Mouse (Mus musculus) CD4-positive, CD25-positive, alpha-beta regulatory T cell (primary cell): ENCODE data around the gene Mrps34. TPM values are rescaled to one million over a fixed set of nuclear protein-coding genes. Genes with fewer than 3 reads are reported as not detected.

Source experiments
- polyA plus RNA-seq: library from polyadenylated mRNA; unstranded; fragments of 100-300 nt; shearing (Covaris generic); gene quantifications from one replicate; pipeline ENCODE4 v1.2.1, GENCODE M21; 2017

The Mrps34 gene
- 95.9 TPM for polyA plus RNA-seq

GRCm38 (mm10) chr17:24894995-24895547 lies at the start of gene Mrps34, which contains the start of gene Eme2:
Gene Mrps34, plus strand, starts transcription at chr17:24895116.
Gene Eme2, minus strand, starts transcription at chr17:24895087.

GRCm38 (mm10) chr17:24850065-24850772 lies 44.7 kb upstream of the Mrps34 start, which contains the start of gene Fahd1:
Gene Fahd1, minus strand, starts transcription at chr17:24850364.

GRCm38 (mm10) chr17:24865776-24866175 lies 29.1 kb upstream of the Mrps34 start, which contains the start of gene Igfals:
Gene Igfals, plus strand, starts transcription at chr17:24865997.

GRCm38 (mm10) chr17:24886134-24886931 lies 8.6 kb upstream of the Mrps34 start, which contains the start of the genes Nubp2 and Spsb3:
Gene Nubp2, minus strand, starts transcription at chr17:24886349.
Gene Spsb3, plus strand, starts transcription at chr17:24886643.

GRCm38 (mm10) chr17:24896241-24896992 lies 1.5 kb downstream of the Mrps34 start, which contains the start of gene Nme3:
Gene Nme3, plus strand, starts transcription at chr17:24896500.

GRCm38 (mm10) chr17:24936259-24937237 lies 41.6 kb downstream of the Mrps34 start, which contains the start of gene Mapk8ip3:
Gene Mapk8ip3, minus strand, starts transcription at chr17:24936977.

Other genes with a start within 250 kb of the Mrps34 start
- gene Slc9a3r2, start 244.8 kb upstream of the Mrps34 start, polyA plus RNA-seq = 0.26 TPM
- gene Npw, start 236.7 kb upstream of the Mrps34 start, polyA plus RNA-seq = not detected
- gene Zfp598, start 225.4 kb upstream of the Mrps34 start, polyA plus RNA-seq = 22.6 TPM
- 0.44 TPM for gene Syngr3, start 205.2 kb upstream of the Mrps34 start, polyA plus RNA-seq
- gene Gfer, start 199.0 kb upstream of the Mrps34 start, polyA plus RNA-seq = 42.2 TPM
- gene Noxo1, start 198.9 kb upstream of the Mrps34 start, polyA plus RNA-seq = 3.2 TPM
- 64.1 TPM for gene Tbl3, start 187.5 kb upstream of the Mrps34 start, polyA plus RNA-seq
- not detected for gene Rnf151, start 177.1 kb upstream of the Mrps34 start, polyA plus RNA-seq
- gene Rps2, start 177.0 kb upstream of the Mrps34 start, polyA plus RNA-seq = 779 TPM
- gene Ndufb10, start 170.6 kb upstream of the Mrps34 start, polyA plus RNA-seq = 194 TPM
- not detected for gene Rpl3l, start 167.3 kb upstream of the Mrps34 start, polyA plus RNA-seq
- gene Msrb1, start 158.5 kb upstream of the Mrps34 start, polyA plus RNA-seq = 16.4 TPM
- not detected for gene Hs3st6, start 142.1 kb upstream of the Mrps34 start, polyA plus RNA-seq
- not detected for gene Meiob, start 90.8 kb upstream of the Mrps34 start, polyA plus RNA-seq
- gene Hagh, start 55.0 kb upstream of the Mrps34 start, polyA plus RNA-seq = 36.3 TPM
- gene Fahd1, start 44.8 kb upstream of the Mrps34 start, polyA plus RNA-seq = 2.7 TPM
- not detected for gene Igfals, start 29.1 kb upstream of the Mrps34 start, polyA plus RNA-seq
- gene Nubp2, start 8.8 kb upstream of the Mrps34 start, polyA plus RNA-seq = 106 TPM
- gene Spsb3, start 8.5 kb upstream of the Mrps34 start, polyA plus RNA-seq = 64.5 TPM
- gene Eme2, start within 50 bp of the Mrps34 start, polyA plus RNA-seq = 46.2 TPM
- 56.5 TPM for gene Nme3, start 1.4 kb downstream of the Mrps34 start, polyA plus RNA-seq
- 52.6 TPM for gene Mapk8ip3, start 41.9 kb downstream of the Mrps34 start, polyA plus RNA-seq
- 28.5 TPM for gene Jpt2, start 65.6 kb downstream of the Mrps34 start, polyA plus RNA-seq
- 7.4 TPM for gene Cramp1l, start 120.7 kb downstream of the Mrps34 start, polyA plus RNA-seq
- gene Ift140, start 121.0 kb downstream of the Mrps34 start, polyA plus RNA-seq = 19.5 TPM
- gene Tmem204, start 188.5 kb downstream of the Mrps34 start, polyA plus RNA-seq = 0.79 TPM
- 34.5 TPM for gene Telo2, start 220.9 kb downstream of the Mrps34 start, polyA plus RNA-seq
- gene Ptx4, start 225.6 kb downstream of the Mrps34 start, polyA plus RNA-seq = 0.22 TPM
- gene Clcn7, start 238.3 kb downstream of the Mrps34 start, polyA plus RNA-seq = 37.3 TPM